Mouse (Mus musculus): ENCODE data around the gene Tcp10a. TPM values are rescaled to one million over a fixed set of nuclear protein-coding genes. Genes with fewer than 3 reads are reported as not detected.
"Not testable (repeated sequence)": the region's sequence is repeated elsewhere in the genome, so short reads cannot be mapped to it uniquely, and the experiment has no call there.

Tcp10a gene
- total and polyA plus RNA-seq, 3 experiments = 0.18 TPM; not detected in 2

- not testable (repeated sequence) for H3K9ac ChIP-seq (ENCODE audit: low read depth, low read length)
Measured at GRCm38 (mm10) chr17:7382711-7383110, 58.3 kb downstream of the Tcp10a start.

GRCm38 (mm10) chr17:7383167-7384143, 59.0 kb downstream of the Tcp10a start:
- H3K4me3 ChIP-seq; H3K79me2 ChIP-seq (replicated peaks; ENCODE audit: control insufficient read depth, insufficient read depth, low read length); H3K27me3 ChIP-seq (ENCODE audit: control insufficient read depth, insufficient read depth, low read length); H3K36me3 ChIP-seq (ENCODE audit: control insufficient read depth, insufficient read depth, low read length); H3K27ac ChIP-seq; DNase-seq; H3K4me1 ChIP-seq (ENCODE audit: control insufficient read depth, insufficient read depth, low read length); intact Hi-C loops (cut with DNase I); H3K9ac ChIP-seq (ENCODE audit: low read depth, low read length): not testable (repeated sequence)
- WGBS = 88% methylated on average over 12 of the region's 13 CpGs

More at GRCm38 (mm10) chr17:7382711-7383110, 58.3 kb downstream of the Tcp10a start:
- H3K36me3 ChIP-seq (ENCODE audit: control insufficient read depth, insufficient read depth, low read length); H3K27ac ChIP-seq; H3K27me3 ChIP-seq (ENCODE audit: control insufficient read depth, insufficient read depth, low read length); intact Hi-C loops (cut with DNase I); H3K79me2 ChIP-seq (replicated peaks; ENCODE audit: control insufficient read depth, insufficient read depth, low read length); DNase-seq; H3K4me1 ChIP-seq (ENCODE audit: control insufficient read depth, insufficient read depth, low read length); H3K4me3 ChIP-seq: not testable (repeated sequence)
- 74% methylated on average over 1 of the region's 3 CpGs for WGBS

- not testable (repeated sequence) for H3K36me3 ChIP-seq (ENCODE audit: control insufficient read depth, insufficient read depth, low read length); H3K9ac ChIP-seq (ENCODE audit: low read depth, low read length)
- WGBS = 84% methylated on average over 3 of the region's 3 CpGs
Measured at GRCm38 (mm10) chr17:7385364-7385763, 60.9 kb downstream of the Tcp10a start, which contains the start of gene Unc93a2. TSS of gene Unc93a2 (minus strand) at chr17:7385464.

GRCm38 (mm10) chr17:7386016-7386415, 61.6 kb downstream of the Tcp10a start:
- H3K27ac ChIP-seq; H3K79me2 ChIP-seq (replicated peaks; ENCODE audit: control insufficient read depth, insufficient read depth, low read length); H3K9ac ChIP-seq (ENCODE audit: low read depth, low read length); H3K4me1 ChIP-seq (ENCODE audit: control insufficient read depth, insufficient read depth, low read length); H3K36me3 ChIP-seq (ENCODE audit: control insufficient read depth, insufficient read depth, low read length); intact Hi-C loops (cut with DNase I); DNase-seq; H3K4me3 ChIP-seq; H3K27me3 ChIP-seq (ENCODE audit: control insufficient read depth, insufficient read depth, low read length): not testable (repeated sequence)
- WGBS = 65% methylated on average over 8 of the region's 8 CpGs

More at GRCm38 (mm10) chr17:7385364-7385763, 60.9 kb downstream of the Tcp10a start, which contains the start of gene Unc93a2:
- H3K79me2 ChIP-seq (replicated peaks; ENCODE audit: control insufficient read depth, insufficient read depth, low read length); DNase-seq; H3K27me3 ChIP-seq (ENCODE audit: control insufficient read depth, insufficient read depth, low read length); intact Hi-C loops (cut with DNase I); H3K4me1 ChIP-seq (ENCODE audit: control insufficient read depth, insufficient read depth, low read length); H3K4me3 ChIP-seq; H3K27ac ChIP-seq: not testable (repeated sequence)

GRCm38 (mm10) chr17:7388341-7388957, 64.0 kb downstream of the Tcp10a start:
- H3K79me2 ChIP-seq (replicated peaks; ENCODE audit: control insufficient read depth, insufficient read depth, low read length); H3K4me1 ChIP-seq (ENCODE audit: control insufficient read depth, insufficient read depth, low read length); H3K4me3 ChIP-seq; intact Hi-C loops (cut with DNase I); H3K36me3 ChIP-seq (ENCODE audit: control insufficient read depth, insufficient read depth, low read length); H3K27me3 ChIP-seq (ENCODE audit: control insufficient read depth, insufficient read depth, low read length); DNase-seq; H3K9ac ChIP-seq (ENCODE audit: low read depth, low read length); H3K27ac ChIP-seq: not testable (repeated sequence)
- WGBS = no CpG with 5 or more reads among the region's 2 CpGs

GRCm38 (mm10) chr17:7388958-7389356, 64.5 kb downstream of the Tcp10a start:
- H3K4me1 ChIP-seq (ENCODE audit: control insufficient read depth, insufficient read depth, low read length); H3K4me3 ChIP-seq; intact Hi-C loops (cut with DNase I); H3K27ac ChIP-seq; H3K27me3 ChIP-seq (ENCODE audit: control insufficient read depth, insufficient read depth, low read length); H3K36me3 ChIP-seq (ENCODE audit: control insufficient read depth, insufficient read depth, low read length); H3K9ac ChIP-seq (ENCODE audit: low read depth, low read length); DNase-seq; H3K79me2 ChIP-seq (replicated peaks; ENCODE audit: control insufficient read depth, insufficient read depth, low read length): not testable (repeated sequence)
- WGBS = 75% methylated on average over 8 of the region's 8 CpGs

GRCm38 (mm10) chr17:7389898-7390297, 65.5 kb downstream of the Tcp10a start:
- H3K9ac ChIP-seq (ENCODE audit: low read depth, low read length); H3K36me3 ChIP-seq (ENCODE audit: control insufficient read depth, insufficient read depth, low read length); intact Hi-C loops (cut with DNase I); DNase-seq; H3K79me2 ChIP-seq (replicated peaks; ENCODE audit: control insufficient read depth, insufficient read depth, low read length); H3K27ac ChIP-seq; H3K27me3 ChIP-seq (ENCODE audit: control insufficient read depth, insufficient read depth, low read length); H3K4me3 ChIP-seq; H3K4me1 ChIP-seq (ENCODE audit: control insufficient read depth, insufficient read depth, low read length): not testable (repeated sequence)
- WGBS = 79% methylated on average over 7 of the region's 7 CpGs

GRCm38 (mm10) chr17:7395116-7395515, 70.7 kb downstream of the Tcp10a start:
- H3K79me2 ChIP-seq (replicated peaks; ENCODE audit: control insufficient read depth, insufficient read depth, low read length) = not testable (repeated sequence)

More at GRCm38 (mm10) chr17:7395116-7395515, 70.7 kb downstream of the Tcp10a start:
- H3K4me1 ChIP-seq (ENCODE audit: control insufficient read depth, insufficient read depth, low read length); H3K9ac ChIP-seq (ENCODE audit: low read depth, low read length); H3K27me3 ChIP-seq (ENCODE audit: control insufficient read depth, insufficient read depth, low read length); H3K4me3 ChIP-seq; H3K27ac ChIP-seq; intact Hi-C loops (cut with DNase I); H3K36me3 ChIP-seq (ENCODE audit: control insufficient read depth, insufficient read depth, low read length); DNase-seq: not testable (repeated sequence)
- 89% methylated on average over 7 of the region's 7 CpGs for WGBS
